Mouse (Mus musculus) cortical plate, adult 2 months (tissue): Measurements from ENCODE around the gene Dock2.

Experiments
- CTCF ChIP-seq: fragments of 200-500 bp; IDR thresholded peaks from 2 replicates; pipeline ENCODE4 v1.5.1; 2011; ENCODE audit warnings: mild to moderate bottlenecking, control low read depth, low read length; ENCODE audit not compliant: insufficient read depth; ENCODE audit errors: extremely low read depth
- POLR2A ChIP-seq: fragments of 200-500 bp; IDR thresholded peaks from 2 replicates; pipeline ENCODE4 v1.6.1; 2011; ENCODE audit warnings: mild to moderate bottlenecking, low read length, control low read depth; ENCODE audit not compliant: insufficient read depth; ENCODE audit errors: extremely low read depth

DNA sequence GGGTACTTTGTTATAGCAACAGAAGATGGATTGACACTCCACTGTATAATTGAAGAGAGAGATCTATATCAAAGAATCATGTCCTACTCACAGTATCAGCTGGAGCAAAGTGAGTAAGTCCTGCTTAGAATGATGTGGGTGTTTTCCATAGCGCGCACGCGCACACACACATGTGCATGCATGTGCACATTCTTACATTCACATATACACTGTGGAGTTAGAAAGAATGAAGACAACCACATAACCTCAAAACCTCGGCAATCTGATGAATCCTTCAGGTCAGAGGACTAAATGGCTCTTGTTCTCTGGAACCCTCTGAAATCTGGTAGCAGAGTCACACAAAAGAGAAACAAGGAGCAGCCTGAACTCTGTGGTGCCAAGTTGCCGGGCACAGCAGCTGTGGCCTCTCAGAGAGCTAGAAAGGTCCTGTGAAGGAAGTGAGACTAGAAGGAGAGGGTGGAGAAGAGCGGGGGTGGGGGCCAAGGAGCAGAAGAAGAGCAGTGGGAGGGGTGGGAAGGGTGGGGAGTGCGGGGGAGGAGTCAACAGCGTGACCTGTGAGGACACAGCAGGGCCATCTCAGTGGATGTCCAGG, 10.3 kb downstream of the Dock2 start:
- TF ChIP-seq CTCF (no peak), POLR2A (no peak)
